Mouse (Mus musculus): ENCODE results near the gene Vmn1r157. TPM values are rescaled to one million over a fixed set of nuclear protein-coding genes. Genes with fewer than 3 reads are reported as not detected.
"Not testable (repeated sequence)": the region's sequence is repeated elsewhere in the genome, so short reads cannot be mapped to it uniquely, and the experiment has no call there.

The Vmn1r157 gene
- polyA plus RNA-seq (2014; fragmentation: Nextera tagmentation; extraction: Ambion mirVana): not detected in 2 replicates

- not testable (repeated sequence) for ATAC-seq (ENCODE audit: insufficient read depth); H3K9ac ChIP-seq; H3K4me2 ChIP-seq; H3K9me3 ChIP-seq (ENCODE audit: low read depth, low read length); H3K27me3 ChIP-seq (ENCODE audit: insufficient read depth, low read length); H3K27ac ChIP-seq (ENCODE audit: low read depth); DNase-seq; H3K4me3 ChIP-seq (ENCODE audit: low read depth, low read length); H3K36me3 ChIP-seq (ENCODE audit: insufficient read depth); H3K4me1 ChIP-seq (ENCODE audit: insufficient read depth)
- 22% methylated on average over 2 of the region's 3 CpGs for WGBS
Observed at GRCm38 (mm10) chr7:22761397-22761796, at the start of gene Vmn1r157. Vmn1r157 (plus strand) TSS chr7:22761697.

- H3K36me3 ChIP-seq (ENCODE audit: insufficient read depth); H3K4me2 ChIP-seq; DNase-seq; H3K27ac ChIP-seq (ENCODE audit: low read depth); H3K27me3 ChIP-seq (ENCODE audit: insufficient read depth, low read length); ATAC-seq (ENCODE audit: insufficient read depth); H3K9me3 ChIP-seq (ENCODE audit: low read depth, low read length); H3K4me1 ChIP-seq (ENCODE audit: insufficient read depth); H3K9ac ChIP-seq; H3K4me3 ChIP-seq (ENCODE audit: low read depth, low read length): not testable (repeated sequence)
- WGBS: no CpG with 5 or more reads among the region's 1 CpGs
Observed at GRCm38 (mm10) chr7:22719610-22720009, 41.9 kb upstream of the Vmn1r157 start, which contains the start of gene Gm4567. Gm4567 (minus strand) TSS chr7:22719710.

- H3K4me2 ChIP-seq; H3K36me3 ChIP-seq (ENCODE audit: insufficient read depth); H3K4me1 ChIP-seq (ENCODE audit: insufficient read depth); ATAC-seq (ENCODE audit: insufficient read depth); DNase-seq; H3K9me3 ChIP-seq (ENCODE audit: low read depth, low read length); H3K27ac ChIP-seq (ENCODE audit: low read depth); H3K9ac ChIP-seq; H3K4me3 ChIP-seq (ENCODE audit: low read depth, low read length); H3K27me3 ChIP-seq (ENCODE audit: insufficient read depth, low read length): not testable (repeated sequence)
- 95% methylated on average over 1 of the region's 11 CpGs for WGBS
Observed at GRCm38 (mm10) chr7:22775981-22776380, 14.5 kb downstream of the Vmn1r157 start.

- H3K9ac ChIP-seq: not testable (repeated sequence)
Observed at GRCm38 (mm10) chr7:22790682-22791081, 29.2 kb downstream of the Vmn1r157 start, which contains the start of gene Vmn1r158. Vmn1r158 (minus strand) TSS chr7:22790782.

More at GRCm38 (mm10) chr7:22790682-22791081, 29.2 kb downstream of the Vmn1r157 start, which contains the start of gene Vmn1r158:
- H3K4me2 ChIP-seq; H3K27me3 ChIP-seq (ENCODE audit: insufficient read depth, low read length); H3K4me3 ChIP-seq (ENCODE audit: low read depth, low read length); DNase-seq; ATAC-seq (ENCODE audit: insufficient read depth); H3K36me3 ChIP-seq (ENCODE audit: insufficient read depth); H3K27ac ChIP-seq (ENCODE audit: low read depth); H3K9me3 ChIP-seq (ENCODE audit: low read depth, low read length); H3K4me1 ChIP-seq (ENCODE audit: insufficient read depth): not testable (repeated sequence)
- WGBS: 49% methylated on average over 2 of the region's 2 CpGs

Other genes starting within 250 kb of the Vmn1r157 start
- gene Vmn1r152, start 238.7 kb upstream of the Vmn1r157 start, polyA plus RNA-seq (2014; fragmentation: Nextera tagmentation; extraction: Ambion mirVana): not detected in 2 replicates
- gene Gm8677, start 226.8 kb upstream of the Vmn1r157 start, polyA plus RNA-seq (2014; fragmentation: Nextera tagmentation; extraction: Ambion mirVana): not detected in 2 replicates
- not detected in 2 replicates for gene Gm4201, start 196.4 kb upstream of the Vmn1r157 start, polyA plus RNA-seq (2014; fragmentation: Nextera tagmentation; extraction: Ambion mirVana)
- not detected in 2 replicates for gene Gm4565, start 173.6 kb upstream of the Vmn1r157 start, polyA plus RNA-seq (2014; fragmentation: Nextera tagmentation; extraction: Ambion mirVana)
- gene Vmn1r155, start 103.7 kb upstream of the Vmn1r157 start, polyA plus RNA-seq (2014; fragmentation: Nextera tagmentation; extraction: Ambion mirVana): not detected in 2 replicates
- gene Gm8693, start 69.4 kb upstream of the Vmn1r157 start, polyA plus RNA-seq (2014; fragmentation: Nextera tagmentation; extraction: Ambion mirVana): not detected in 2 replicates
- gene Gm4567, start 42.0 kb upstream of the Vmn1r157 start, polyA plus RNA-seq (2014; fragmentation: Nextera tagmentation; extraction: Ambion mirVana): not detected in 2 replicates
- gene Vmn1r158, start 29.1 kb downstream of the Vmn1r157 start, polyA plus RNA-seq (2014; fragmentation: Nextera tagmentation; extraction: Ambion mirVana): not detected in 2 replicates
- gene Vmn1r159, start 81.9 kb downstream of the Vmn1r157 start, polyA plus RNA-seq (2014; fragmentation: Nextera tagmentation; extraction: Ambion mirVana): not detected in 2 replicates
- not detected in 2 replicates for gene Vmn1r160, start 109.5 kb downstream of the Vmn1r157 start, polyA plus RNA-seq (2014; fragmentation: Nextera tagmentation; extraction: Ambion mirVana)
- not detected in 2 replicates for gene Gm4214, start 223.0 kb downstream of the Vmn1r157 start, polyA plus RNA-seq (2014; fragmentation: Nextera tagmentation; extraction: Ambion mirVana)